Mouse (Mus musculus) hindbrain, postnatal 0 days (tissue): Measurements from ENCODE around the gene Slc38a6. TPM values are rescaled to one million over a fixed set of nuclear protein-coding genes. Genes with fewer than 3 reads are reported as not detected.

ENCODE experiments used
- ATAC-seq: fragments of 200-750 bp; cut with Nextera tagmentation; 2 replicates; pipeline ENCODE4 v1.8.0; 2017; ENCODE audit warnings: mild to moderate bottlenecking, moderate TSS enrichment, moderate library complexity
- DNase-seq: peaks from one replicate; pipeline ENCODE4 v3.0.0-alpha.2; 2015; ENCODE audit warnings: low spot score
- H3K27ac ChIP-seq: fragments of 300-500 bp; sonication (generic); 2 replicates; pipeline ENCODE4 v1.5.1; 2014; ENCODE audit warnings: mild to moderate bottlenecking
- H3K27me3 ChIP-seq: fragments of 300-500 bp; sonication (generic); 2 replicates; pipeline ENCODE4 v1.6.1; 2014; ENCODE audit warnings: low read length, mixed read lengths; ENCODE audit not compliant: insufficient read depth
- H3K36me3 ChIP-seq: fragments of 300-500 bp; sonication (generic); 2 replicates; pipeline ENCODE4 v1.6.1; 2014; ENCODE audit warnings: low read length, mixed read lengths; ENCODE audit not compliant: insufficient read depth
- H3K4me1 ChIP-seq: fragments of 300-500 bp; sonication (generic); 2 replicates; pipeline ENCODE4 v1.6.1; 2014; ENCODE audit warnings: antibody characterized with exemption, low read length, mixed read lengths; ENCODE audit not compliant: insufficient read depth
- H3K4me2 ChIP-seq: fragments of 300-500 bp; sonication (generic); 2 replicates; pipeline ENCODE4 v1.6.1; 2014; ENCODE audit warnings: low read depth, mild to moderate bottlenecking, low read length, moderate library complexity, mixed read lengths
- H3K4me3 ChIP-seq: fragments of 300-500 bp; sonication (generic); 2 replicates; pipeline ENCODE4 v1.5.1; 2014; ENCODE audit warnings: low read length
- H3K9ac ChIP-seq: fragments of 300-500 bp; sonication (generic); replicated peaks from 2 replicates; pipeline ENCODE4 v1.6.1; 2014; ENCODE audit warnings: mild to moderate bottlenecking, low read length, moderate library complexity, mixed read lengths
- H3K9me3 ChIP-seq: fragments of 300-500 bp; sonication (generic); 2 replicates; pipeline ENCODE4 v1.6.1; 2016; ENCODE audit warnings: low read length, mixed read lengths
- CTCF ChIP-seq: IDR thresholded peaks from 2 replicates; pipeline ENCODE4 v1.5.1; 2016; ENCODE audit warnings: antibody characterized with exemption, control low read depth, low read depth
- WGBS: fragments of 180-500 bp; shearing (Covaris S2); extraction: QIAGEN DNeasy Blood & Tissue Kit; methylation state at CpG from one replicate; pipeline ENCODE4 v1.1.7; 2014; 5-methylcytosine and 5-hydroxymethylcytosine counted together
- polyA plus RNA-seq: library from polyadenylated mRNA; unstranded; fragments of >200 nt; fragmentation: Nextera tagmentation; extraction: Ambion mirVana; gene quantifications from 2 replicates; pipeline ENCODE4 v1.2.1, GENCODE M21; 2015
- total RNA-seq: library from RNA; depleted of rRNA; stranded (reverse); fragments of >200 nt; gene quantifications from 2 replicates; pipeline ENCODE4 v1.2.3, GENCODE M21; 2014; rRNA removed

Gene Slc38a6
- total and polyA plus RNA-seq, 2 experiments from 2014 or later, result 6.4 to 45.4 TPM

- Histone ChIP-seq H3K4me2 (no peak overlapping the region), H3K27ac (no peak overlapping the region), H3K27me3 (no peaks in the 10 kb centered on the region), H3K36me3 (no peaks in the 10 kb centered on the region), H3K9ac (no peak overlapping the region), H3K4me3 (no peak overlapping the region), H3K4me1 (no peaks in the 10 kb centered on the region), H3K9me3 (no peaks in the 10 kb centered on the region)
- 80% methylated on average over 5 of the region's 5 CpGs for WGBS
- no peak for DNase-seq
- no peak for ATAC-seq
- TF ChIP-seq CTCF, result no peak
Observed at GRCm38 (mm10) chr12:73394571-73394970, 108.0 kb downstream of the Slc38a6 start.

- Histone ChIP-seq H3K4me1 (no peaks in the 10 kb centered on the region), H3K9me3 (no peaks in the 10 kb centered on the region), H3K4me3 (no peak overlapping the region), H3K27ac (no peak overlapping the region), H3K9ac (no peak overlapping the region), H3K4me2 (no peak overlapping the region), H3K36me3 (no peaks in the 10 kb centered on the region), H3K27me3 (no peaks in the 10 kb centered on the region)
- ATAC-seq (no peak), DNase-seq (no peak)
- TF ChIP-seq CTCF, result no peak
- 44% methylated on average over 4 of the region's 4 CpGs for WGBS
Observed at GRCm38 (mm10) chr12:73399426-73399825, 112.8 kb downstream of the Slc38a6 start.

- Histone ChIP-seq H3K9me3 (no peaks in the 10 kb centered on the region), H3K27ac (no peak overlapping the region), H3K4me3 (no peak overlapping the region), H3K4me2 (no peak overlapping the region), H3K9ac (no peak overlapping the region), H3K4me1 (peaks cover 4% of the 10 kb centered on the region; the same call in 1 of the 2 replicates), H3K27me3 (no peaks in the 10 kb centered on the region), H3K36me3 (no peaks in the 10 kb centered on the region)
- no peak for DNase-seq
- WGBS, result 79% methylated on average over 4 of the region's 4 CpGs
- no peak for TF ChIP-seq CTCF
- ATAC-seq, result no peak
Observed at GRCm38 (mm10) chr12:73400481-73401025, 114.0 kb downstream of the Slc38a6 start.

- H3K4me2 ChIP-seq, result no peak overlapping the region
- no peaks in the 10 kb centered on the region for H3K27me3 ChIP-seq
- DNase-seq, result no peak
- no peak overlapping the region for H3K27ac ChIP-seq
- no peak for ATAC-seq
- no peaks in the 10 kb centered on the region for H3K9me3 ChIP-seq
- H3K4me3 ChIP-seq, result no peak overlapping the region
- H3K36me3 ChIP-seq, result no peaks in the 10 kb centered on the region
- H3K4me1 ChIP-seq, result peaks cover 4% of the 10 kb centered on the region; the same call in 1 of the 2 replicates
- no peak overlapping the region for H3K9ac ChIP-seq
- WGBS, result 85% methylated on average over 3 of the region's 3 CpGs
- TF ChIP-seq CTCF, result no peak
Observed at GRCm38 (mm10) chr12:73401520-73402130, 115.0 kb downstream of the Slc38a6 start.

- WGBS, result 81% methylated on average over 5 of the region's 5 CpGs
- no peak for ATAC-seq
Observed at GRCm38 (mm10) chr12:73402137-73402712, 115.6 kb downstream of the Slc38a6 start.

GRCm38 (mm10) chr12:73402851-73403665, 116.5 kb downstream of the Slc38a6 start:
- Histone ChIP-seq H3K27ac (no peak overlapping the region), H3K36me3 (no peaks in the 10 kb centered on the region), H3K9me3 (no peaks in the 10 kb centered on the region), H3K27me3 (no peaks in the 10 kb centered on the region), H3K4me2 (no peak overlapping the region), H3K9ac (no peak overlapping the region), H3K4me1 (peaks cover 4% of the 10 kb centered on the region; the same call in 1 of the 2 replicates), H3K4me3 (no peak overlapping the region)
- TF ChIP-seq CTCF, result no peak
- DNase-seq (no peak), ATAC-seq (no peak)
- WGBS, result 90% methylated on average over 11 of the region's 11 CpGs

More at GRCm38 (mm10) chr12:73402137-73402712, 115.6 kb downstream of the Slc38a6 start:
- Histone ChIP-seq H3K9me3 (no peaks in the 10 kb centered on the region), H3K4me3 (no peak overlapping the region), H3K4me2 (no peak overlapping the region), H3K36me3 (no peaks in the 10 kb centered on the region), H3K4me1 (peaks cover 4% of the 10 kb centered on the region; the same call in 1 of the 2 replicates), H3K27ac (no peak overlapping the region), H3K9ac (no peak overlapping the region), H3K27me3 (no peaks in the 10 kb centered on the region)
- no peak for DNase-seq
- TF ChIP-seq CTCF, result no peak

Other genes with a start within 250 kb of the Slc38a6 start
- gene Six1, start 232.9 kb upstream of the Slc38a6 start, total RNA-seq, result 0.22 and 0.47 TPM in 2 replicates
- gene Six1, start 232.9 kb upstream of the Slc38a6 start, polyA plus RNA-seq, result 0.54 and 0.68 TPM in 2 replicates
- 1.6 and 1.8 TPM in 2 replicates for gene Six4, start 173.3 kb upstream of the Slc38a6 start, total RNA-seq
- 0.15 and 0.26 TPM in 2 replicates for gene Six4, start 173.3 kb upstream of the Slc38a6 start, polyA plus RNA-seq
- gene Mnat1, start 163.1 kb upstream of the Slc38a6 start, total RNA-seq, result 14.6 and 17.4 TPM in 2 replicates
- 17.6 and 18.2 TPM in 2 replicates for gene Mnat1, start 163.1 kb upstream of the Slc38a6 start, polyA plus RNA-seq
- 6.6 and 9.7 TPM in 2 replicates for gene Trmt5, start 69 bp upstream of the Slc38a6 start, total RNA-seq
- 15.0 TPM in 2 replicates for gene Trmt5, start 69 bp upstream of the Slc38a6 start, polyA plus RNA-seq